Mouse (Mus musculus) left cerebral cortex, postnatal 25 days (tissue): ENCODE data around the gene Gm13762. TPM values are rescaled to one million over a fixed set of nuclear protein-coding genes. Genes with fewer than 3 reads are reported as not detected.
"Not testable (repeated sequence)": the region's sequence is repeated elsewhere in the genome, so short reads cannot be mapped to it uniquely, and the experiment has no call there.

Source experiments
- DNase-seq, 2 experiments: peaks; one replicate each; pipeline ENCODE4 v3.0.0; 2022; ENCODE audit warnings: low spot score in 2 of 2, mixed read lengths in 1 of 2
- intact Hi-C: fragments of 180-260 bp; cut with DNase I; formaldehyde crosslinking; loops from one replicate; pipeline ENCODE4 v1.15.1; 2025
- total RNA-seq, 2 experiments: library from RNA; stranded (reverse); gene quantifications; 2 replicates each; pipeline ENCODE4 v1.2.3; 2021

Gm13762 gene
- total RNA-seq, result not detected

DNA sequence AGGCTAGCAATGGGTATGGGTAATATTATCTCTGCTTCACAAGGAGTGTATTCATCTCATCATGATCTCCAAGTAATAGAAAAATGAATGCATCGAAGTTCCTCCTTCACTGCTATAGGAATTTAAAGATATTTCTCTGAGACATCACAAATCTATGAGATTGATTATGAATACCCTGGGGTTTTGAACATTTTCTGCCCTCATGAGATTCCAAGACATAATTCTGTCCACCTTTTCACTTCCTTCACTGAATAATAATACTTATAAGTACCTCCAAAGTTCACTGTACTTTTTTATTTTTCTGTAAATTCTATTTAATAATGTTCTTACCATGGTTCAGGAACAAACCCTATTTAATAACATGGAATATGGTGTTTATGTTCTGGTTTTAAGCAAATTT lies at the start of gene Gm13762:
Gm13762 (minus strand) TSS at position 101 of the 400 bp plus-strand sequence.
- no peak for DNase-seq
- intact Hi-C loops, result no loop called here

DNA sequence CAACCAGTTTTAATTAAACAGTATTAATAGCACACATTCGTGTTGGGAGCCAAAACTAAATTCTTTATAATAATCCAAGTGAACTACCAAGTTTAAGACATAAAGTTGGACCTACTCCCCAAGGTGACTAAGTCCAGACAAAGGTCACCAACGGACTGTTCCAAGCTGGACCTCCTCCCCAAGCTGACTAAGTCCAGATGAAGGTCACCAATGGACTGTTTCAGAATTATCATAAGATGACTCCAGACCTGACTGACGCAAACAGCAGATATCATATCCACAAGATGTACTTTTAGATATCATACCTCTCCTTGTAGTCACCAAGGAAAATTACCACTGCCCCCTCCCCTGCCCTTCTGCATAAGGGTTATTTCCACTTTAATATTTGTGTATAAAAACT lies 41.4 kb upstream of the Gm13762 start:
- DNase-seq, intact Hi-C loops: not testable (repeated sequence)

DNA sequence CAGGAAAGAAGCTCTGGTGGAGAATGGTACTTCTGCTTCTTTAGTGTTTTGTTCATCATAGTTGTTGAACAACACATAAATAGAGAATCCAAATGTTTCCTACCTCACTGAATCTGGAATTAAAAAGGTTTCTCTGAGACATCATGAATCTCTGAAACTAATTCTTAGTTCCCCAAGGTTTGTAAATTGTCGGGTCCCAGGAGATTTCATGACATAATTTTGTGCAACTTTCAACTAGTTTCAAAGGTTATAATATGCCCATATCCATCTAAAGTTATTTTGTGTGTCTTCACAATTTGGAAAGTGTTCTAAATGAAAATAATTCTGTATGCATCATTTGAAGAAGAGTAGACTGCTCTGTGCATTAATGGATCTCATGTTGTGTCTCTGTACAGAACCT lies 38.2 kb upstream of the Gm13762 start, which contains the start of gene Olfr1216:
Olfr1216 (minus strand) TSS at position 101 of the 400 bp plus-strand sequence.
- intact Hi-C loops, result no loop called here
- no peak for DNase-seq

DNA sequence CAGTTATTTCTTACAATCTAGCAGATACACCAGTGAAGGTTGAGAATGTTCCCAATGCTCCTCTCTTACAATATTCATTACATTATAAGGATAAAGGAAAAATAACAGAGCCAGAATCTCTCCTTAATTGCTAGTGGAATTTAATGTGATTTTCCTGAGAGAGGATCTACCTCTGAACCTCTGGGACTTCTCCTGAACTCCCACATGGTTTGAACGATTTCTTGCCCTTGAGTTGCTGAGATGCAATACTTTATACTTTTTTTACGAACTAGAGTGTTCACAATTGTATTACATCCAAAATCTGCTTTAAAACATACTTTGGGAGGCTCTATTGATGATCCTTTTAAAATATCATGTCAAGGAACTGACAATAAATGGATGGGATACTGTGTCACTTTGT lies 26.8 kb upstream of the Gm13762 start, which contains the start of gene Olfr1215:
Olfr1215 (minus strand) TSS at position 101 of the 400 bp plus-strand sequence.
- intact Hi-C loops, result no loop called here
- no peak for DNase-seq

DNA sequence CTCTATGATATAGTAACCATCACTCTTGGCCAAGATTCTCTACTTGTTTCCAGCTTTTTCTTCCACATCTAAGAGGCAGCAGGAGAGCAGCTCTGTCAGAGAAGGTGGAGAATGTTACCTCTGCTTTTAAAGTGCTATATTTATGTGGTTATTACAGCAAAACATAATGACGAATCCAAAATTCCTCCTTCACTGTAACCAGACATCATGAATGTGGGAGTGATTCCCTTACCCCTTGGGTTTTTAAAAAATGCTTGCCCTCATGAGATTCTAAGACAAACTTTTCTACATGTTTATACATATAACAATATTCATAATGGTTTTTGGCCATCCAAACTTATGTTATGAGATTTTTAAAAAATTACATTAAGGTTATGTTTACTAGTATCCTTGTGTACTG lies 12.5 kb upstream of the Gm13762 start, which contains the start of gene Olfr1214:
Olfr1214 (minus strand) TSS at position 101 of the 400 bp plus-strand sequence.
- intact Hi-C loops, result no loop called here
- DNase-seq, result no peak

DNA sequence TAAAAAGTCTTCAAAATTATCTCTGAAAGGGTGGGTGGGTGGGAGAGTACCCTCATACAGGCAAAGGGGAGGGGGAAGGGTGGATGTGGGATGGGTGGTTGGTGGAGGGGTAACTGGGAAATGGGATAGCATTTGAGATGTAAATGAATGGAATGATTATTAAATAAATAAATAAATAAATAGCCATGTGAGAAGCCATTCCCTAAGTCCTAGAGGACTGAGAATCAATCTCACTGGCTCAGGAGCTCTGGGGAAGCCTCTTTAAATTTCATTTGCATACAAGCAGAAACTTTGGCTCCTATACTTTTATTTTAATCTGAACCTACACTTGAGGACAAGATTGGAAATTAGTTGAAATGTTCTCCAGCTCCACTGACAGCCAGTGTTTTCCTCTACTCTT lies 26.4 kb downstream of the Gm13762 start, which contains the start of gene Olfr1212:
Olfr1212 (plus strand) TSS at position 301 of the 400 bp plus-strand sequence.
- intact Hi-C loops, result no loop called here
- DNase-seq, result no peak

DNA sequence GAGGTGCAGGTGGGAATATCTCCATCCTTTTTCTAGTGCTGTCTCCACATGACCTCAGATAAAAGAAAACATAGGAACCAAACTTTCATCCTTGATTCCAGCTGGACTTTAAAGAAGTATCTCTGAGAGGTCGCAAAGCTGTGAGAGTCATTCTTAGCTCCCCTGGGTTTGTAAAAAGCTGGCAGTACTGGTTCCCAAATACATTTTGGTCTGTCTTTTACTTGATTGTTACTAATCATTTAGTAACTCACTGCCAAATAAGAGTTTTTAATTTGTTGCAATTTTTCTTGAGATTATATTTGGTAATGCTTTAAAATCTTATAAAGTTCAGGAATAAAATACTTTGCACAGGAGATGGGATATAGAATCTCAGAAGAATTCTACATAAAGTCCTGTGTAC lies 42.1 kb downstream of the Gm13762 start, which contains the start of gene Olfr1211:
Olfr1211 (minus strand) TSS at position 101 of the 400 bp plus-strand sequence.
- DNase-seq, result no peak

More for the DNA sequence above, 42.1 kb downstream of the Gm13762 start, which contains the start of gene Olfr1211:
- intact Hi-C loops, result no loop called here

Other genes starting within 250 kb of the Gm13762 start
- not detected for gene Olfr1197, start 247.9 kb downstream of the Gm13762 start, total RNA-seq
- not detected for gene Olfr1198, start 228.9 kb downstream of the Gm13762 start, total RNA-seq
- gene Olfr1199, start 219.8 kb downstream of the Gm13762 start, total RNA-seq, result not detected
- not detected for gene Olfr1200, start 209.8 kb downstream of the Gm13762 start, total RNA-seq
- gene Olfr1201, start 187.2 kb downstream of the Gm13762 start, total RNA-seq, result not detected
- gene Olfr1202, start 165.8 kb downstream of the Gm13762 start, total RNA-seq, result not detected
- not detected for gene Olfr1205, start 150.5 kb downstream of the Gm13762 start, total RNA-seq
- not detected for gene Olfr1204, start 131.0 kb downstream of the Gm13762 start, total RNA-seq
- not detected for gene Olfr1206, start 117.0 kb downstream of the Gm13762 start, total RNA-seq
- gene Olfr1208, start 78.0 kb downstream of the Gm13762 start, total RNA-seq, result not detected
- not detected for gene Olfr1209, start 65.1 kb downstream of the Gm13762 start, total RNA-seq
- gene Olfr1211, start 42.2 kb downstream of the Gm13762 start, total RNA-seq, result not detected
- gene Olfr1212, start 26.3 kb downstream of the Gm13762 start, total RNA-seq, result not detected
- not detected for gene Olfr1214, start 12.4 kb upstream of the Gm13762 start, total RNA-seq
- gene Olfr1215, start 26.7 kb upstream of the Gm13762 start, total RNA-seq, result not detected
- not detected for gene Olfr1216, start 38.1 kb upstream of the Gm13762 start, total RNA-seq
- not detected for gene Olfr1217, start 51.8 kb upstream of the Gm13762 start, total RNA-seq
- gene Olfr1218, start 80.9 kb upstream of the Gm13762 start, total RNA-seq, result not detected
- not detected for gene Olfr1219, start 103.2 kb upstream of the Gm13762 start, total RNA-seq
- not detected for gene Olfr1220, start 126.6 kb upstream of the Gm13762 start, total RNA-seq
- not detected for gene Olfr1221, start 137.0 kb upstream of the Gm13762 start, total RNA-seq
- not detected for gene Olfr1222, start 152.8 kb upstream of the Gm13762 start, total RNA-seq
- not detected for gene Olfr1223, start 171.3 kb upstream of the Gm13762 start, total RNA-seq
- gene Olfr1224-ps1, start 183.8 kb upstream of the Gm13762 start, total RNA-seq, result not detected
- gene Olfr1225, start 194.4 kb upstream of the Gm13762 start, total RNA-seq, result not detected
- gene Olfr1226, start 219.8 kb upstream of the Gm13762 start, total RNA-seq, result not detected